Mouse (Mus musculus): ENCODE results near the gene Nipal4.

DNA sequence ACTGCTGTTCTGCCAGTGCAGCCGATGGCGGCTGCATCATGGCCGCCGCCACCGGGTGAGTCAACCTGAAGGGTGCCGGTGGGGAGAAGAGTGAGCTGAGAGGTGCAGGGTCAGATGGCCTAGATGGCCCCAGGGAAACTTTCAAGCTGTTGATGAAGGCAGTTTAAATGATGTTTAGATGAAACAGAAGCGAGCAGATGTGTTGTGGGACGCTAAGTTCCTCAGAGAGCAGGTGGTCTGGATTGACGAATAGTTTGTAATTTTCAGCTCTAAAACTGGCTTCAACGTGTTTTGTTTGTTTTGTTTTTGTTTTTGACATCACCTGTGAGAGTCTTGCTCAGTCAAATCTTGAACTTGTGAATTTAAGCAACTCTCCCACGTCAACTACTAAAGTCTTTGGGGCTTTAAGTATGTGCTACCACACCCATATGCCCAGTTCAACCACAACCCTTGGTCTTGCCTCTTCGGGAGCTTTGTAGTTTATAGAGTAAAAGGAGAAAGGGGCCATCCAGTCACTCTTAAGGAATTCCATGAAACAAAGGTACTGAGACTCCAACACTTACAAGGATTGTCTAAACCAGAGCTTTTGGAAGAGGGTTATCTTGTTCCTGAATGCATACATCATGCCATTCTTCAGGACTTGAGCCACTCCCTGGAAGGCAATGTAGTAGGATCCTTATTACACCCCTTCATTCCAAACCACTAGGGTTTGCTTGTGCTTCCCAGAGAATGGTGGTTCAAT lies 41.0 kb downstream of the Nipal4 start:
- TF ChIP-seq CTCF (IDR thresholded peaks at IDR 0.05; ENCODE audit: low read depth, low read length) (no peak), TAL1 (conservative IDR thresholded peaks at IDR 0.05; ENCODE audit: low read depth, low read length) (no peak), GATA1 (IDR thresholded peaks at IDR 0.05; ENCODE audit: borderline replicate concordance, low read length) (no peak), GATA2 (IDR thresholded peaks at IDR 0.05; ENCODE audit: borderline replicate concordance, low read depth, low read length) (no peak), POLR2AphosphoS5 (IDR thresholded peaks at IDR 0.05; ENCODE audit: insufficient replicate concordance, low read depth, low read length) (no peak)

Data from G1E (cell line).